ENCODE assay signal across 9 mouse cellular contexts in genomic region chr11:117932195-117932594, GRCm38 (mm10). TPM values are rescaled to one million over a fixed set of nuclear protein-coding genes. Genes with fewer than 3 reads are reported as not detected.
A peak's percentile ranks its signal among the peaks of the same experiment; 100 is the strongest.
DNase-seq lines count a peak whose midpoint lies in the region; ATAC-seq and TF ChIP-seq lines count a peak whose summit lies in the region.
"Had no signal": no experiment of that assay in that cellular context is flagged by ENCODE, and none has a peak within 500 bp of the region (broad histone marks: within the 10 kb centered on the region; RNA-seq: fewer than 3 reads in every experiment).

No protein-coding gene starts in this region.

- 11% methylated on average over 4 of the region's 4 CpGs for WGBS in stomach, postnatal 0 days
- 37% methylated on average over 4 of the region's 4 CpGs for WGBS in midbrain, embryonic 16.5 days

- H3K36me3 ChIP-seq in megakaryocyte, embryonic 14.5 days (replicated peaks; ENCODE audit: low read length) = no peaks in the 10 kb centered on the region
- H3K36me3 ChIP-seq in stomach, postnatal 0 days (ENCODE audit: control insufficient read depth, insufficient read depth, low read length) = no peaks in the 10 kb centered on the region
- H3K36me3 ChIP-seq in midbrain, embryonic 16.5 days (ENCODE audit: control insufficient read depth, insufficient read depth, low read length) = no peaks in the 10 kb centered on the region
- H3K36me3 ChIP-seq: liver, embryonic 13.5 days had no signal

- no peak for TF ChIP-seq EP300 in stomach, postnatal 0 days (optimal IDR thresholded peaks at IDR 0.05)

- peaks cover 91% of the 10 kb centered on the region for H3K4me1 ChIP-seq in megakaryocyte, embryonic 14.5 days
- H3K4me1 ChIP-seq in embryonic fibroblast, embryonic 13.5 days (ENCODE audit: control insufficient read depth, insufficient read depth, low read length) = peaks cover 35% of the 10 kb centered on the region
- H3K4me1 ChIP-seq in stomach, postnatal 0 days (replicated peaks; ENCODE audit: control insufficient read depth, insufficient read depth) = peaks cover 34% of the 10 kb centered on the region
- H3K4me1 ChIP-seq in midbrain, embryonic 16.5 days (ENCODE audit: control insufficient read depth, insufficient read depth, low read length) = peaks cover 8% of the 10 kb centered on the region; the same call in 1 of the 2 replicates

- DNase-seq in layer of hippocampus, adult 9-11 months = peak; percentile 56
- DNase-seq in stomach, postnatal 0 days (ENCODE audit: low spot score) = peak; percentile 90
- DNase-seq in cerebellum, postnatal 4 days (ENCODE audit: low spot score in 2 of 2) = no peak
- no peak for DNase-seq in thymus, adult 18-20 months
- DNase-seq: liver, embryonic 13.5 days had no signal

- H3K4me3 ChIP-seq in megakaryocyte, embryonic 14.5 days (replicated peaks) = peak overlapping the region; percentile 75
- no peak overlapping the region for H3K4me3 ChIP-seq in embryonic fibroblast, embryonic 13.5 days (ENCODE audit: insufficient read depth, low read length)
- H3K4me3 ChIP-seq in stomach, postnatal 0 days (ENCODE audit: low read depth, low read length) = no peak overlapping the region
- H3K4me3 ChIP-seq in midbrain, embryonic 16.5 days (ENCODE audit: low read depth, low read length) = no peak overlapping the region
- H3K4me3 ChIP-seq: liver, embryonic 13.5 days had no signal

- H3K4me2 ChIP-seq in stomach, postnatal 0 days (replicated peaks; ENCODE audit: low read depth) = no peak overlapping the region
- no peak overlapping the region for H3K4me2 ChIP-seq in midbrain, embryonic 16.5 days (ENCODE audit: low read length)
- H3K4me2 ChIP-seq: liver, embryonic 13.5 days had no signal

- no peak for ATAC-seq in megakaryocyte, adult 5-6 weeks (ENCODE audit: poor library complexity, severe bottlenecking)
- peak; percentile 77 for ATAC-seq in stomach, postnatal 0 days (ENCODE audit: low FRiP score, low TSS enrichment)
- ATAC-seq in midbrain, embryonic 16.5 days = no peak

- TF ChIP-seq CTCF in embryonic fibroblast, embryonic 13.5 days (IDR thresholded peaks at IDR 0.05; ENCODE audit: borderline replicate concordance, insufficient read depth, low read length) = no peak
- peak; percentile 35 for TF ChIP-seq CTCF in stomach, postnatal 0 days (IDR thresholded peaks at IDR 0.05; ENCODE audit: low read depth)

- peak overlapping the region; percentile 72 for H3K27ac ChIP-seq in embryonic fibroblast, embryonic 13.5 days (ENCODE audit: insufficient read depth, low read length)
- H3K27ac ChIP-seq in stomach, postnatal 0 days (replicated peaks) = peak overlapping the region; percentile 89
- no peak overlapping the region for H3K27ac ChIP-seq in midbrain, embryonic 16.5 days (ENCODE audit: low read length)
- H3K27ac ChIP-seq: liver, embryonic 13.5 days had no signal

- H3K9ac ChIP-seq in stomach, postnatal 0 days (ENCODE audit: low read length) = no peak overlapping the region
- no peak overlapping the region for H3K9ac ChIP-seq in midbrain, embryonic 16.5 days (ENCODE audit: low read depth, low read length)
- H3K9ac ChIP-seq: liver, embryonic 13.5 days had no signal

- peaks cover 22% of the 10 kb centered on the region for H3K27me3 ChIP-seq in megakaryocyte, embryonic 14.5 days (replicated peaks)
- H3K27me3 ChIP-seq in stomach, postnatal 0 days (ENCODE audit: control insufficient read depth, insufficient read depth, low read length) = no peaks in the 10 kb centered on the region
- no peaks in the 10 kb centered on the region; the same call in 1 of the 2 replicates for H3K27me3 ChIP-seq in midbrain, embryonic 16.5 days (ENCODE audit: control insufficient read depth, insufficient read depth, low read depth, low read length)

- TF ChIP-seq POLR2A in embryonic fibroblast, embryonic 13.5 days (IDR thresholded peaks at IDR 0.05; ENCODE audit: low read depth, low read length) = no peak

- H3K9me3 ChIP-seq in megakaryocyte, embryonic 14.5 days = no peaks in the 10 kb centered on the region
- H3K9me3 ChIP-seq in stomach, postnatal 0 days (ENCODE audit: control insufficient read depth, low read length) = no peaks in the 10 kb centered on the region
- no peaks in the 10 kb centered on the region for H3K9me3 ChIP-seq in midbrain, embryonic 16.5 days (replicated peaks; ENCODE audit: control insufficient read depth, low read length, poor library complexity, severe bottlenecking)
- H3K9me3 ChIP-seq: liver, embryonic 13.5 days had no signal

RNA-seq across cellular contexts. Expression of gene Socs3, which starts 37.7 kb away (rescaled TPM):
- polyA plus RNA-seq in megakaryocyte, embryonic 14.5 days (2012; ENCODE audit: insufficient read depth, low replicate concordance) = 54.8 and 75.2 TPM in 2 replicates
- 2.0 and 3.1 TPM in 2 replicates for total RNA-seq in megakaryocyte, adult 5-6 weeks (2015)
- total RNA-seq in megakaryocyte, adult 5-6 weeks (2017) = 3.2 and 5.1 TPM in 2 replicates
- 15.2 and 31.9 TPM in 2 replicates for polyA plus RNA-seq in embryonic fibroblast, embryonic 13.5 days (2011; ENCODE audit: insufficient read length, low read depth, missing spikeins)
- polyA plus RNA-seq in stomach, postnatal 0 days (2015; fragmentation: Nextera tagmentation; extraction: Ambion mirVana) = 13.5 and 15.7 TPM in 2 replicates
- polyA plus RNA-seq in midbrain, embryonic 16.5 days (2015; fragmentation: Nextera tagmentation; extraction: Ambion mirVana) = 5.9 and 7.2 TPM in 2 replicates

RNA-seq across cellular contexts. Expression of gene Pgs1, which starts 53.9 kb away (rescaled TPM):
- 16.0 and 43.0 TPM in 2 replicates for polyA plus RNA-seq in megakaryocyte, embryonic 14.5 days (2012; ENCODE audit: insufficient read depth, low replicate concordance)
- total RNA-seq in megakaryocyte, adult 5-6 weeks (2015) = 18.7 and 22.4 TPM in 2 replicates
- 26.7 and 27.2 TPM in 2 replicates for total RNA-seq in megakaryocyte, adult 5-6 weeks (2017)
- polyA plus RNA-seq in embryonic fibroblast, embryonic 13.5 days (2011; ENCODE audit: insufficient read length, low read depth, missing spikeins) = 29.5 and 33.4 TPM in 2 replicates
- polyA plus RNA-seq in stomach, postnatal 0 days (2015; fragmentation: Nextera tagmentation; extraction: Ambion mirVana) = 28.7 and 29.4 TPM in 2 replicates
- 61.2 and 62.1 TPM in 2 replicates for polyA plus RNA-seq in midbrain, embryonic 16.5 days (2015; fragmentation: Nextera tagmentation; extraction: Ambion mirVana)

RNA-seq across cellular contexts. Expression of gene Tha1, which starts 58.9 kb away (rescaled TPM):
- polyA plus RNA-seq in megakaryocyte, embryonic 14.5 days (2012; ENCODE audit: insufficient read depth, low replicate concordance) = 6.0 and 6.4 TPM in 2 replicates
- 1.4 and 1.8 TPM in 2 replicates for total RNA-seq in megakaryocyte, adult 5-6 weeks (2015)
- 0.89 and 1.1 TPM in 2 replicates for total RNA-seq in megakaryocyte, adult 5-6 weeks (2017)
- 1.2 and 1.7 TPM in 2 replicates for polyA plus RNA-seq in embryonic fibroblast, embryonic 13.5 days (2011; ENCODE audit: insufficient read length, low read depth, missing spikeins)
- 5.7 and 6.5 TPM in 2 replicates for polyA plus RNA-seq in stomach, postnatal 0 days (2015; fragmentation: Nextera tagmentation; extraction: Ambion mirVana)
- polyA plus RNA-seq in midbrain, embryonic 16.5 days (2015; fragmentation: Nextera tagmentation; extraction: Ambion mirVana) = 4.2 and 5.0 TPM in 2 replicates

Comparison
In these comparisons a context has a peak if more than half of its experiments do, and no peak if none do; other contexts are left out.
1. DNase-seq: peak in layer of hippocampus, adult 9-11 months (single experiment) and stomach, postnatal 0 days (single experiment); none in cerebellum, postnatal 4 days (0 of 2) and thymus, adult 18-20 months (0 of 2).